In genomic region chr13:25548551-25548950, GRCm38 (mm10) we compare ENCODE assay signal across 23 mouse cellular contexts.
DNase-seq lines count a peak whose midpoint lies in the region; ATAC-seq and TF ChIP-seq lines count a peak whose summit lies in the region.
"Had no signal": no experiment of that assay in that cellular context is flagged by ENCODE, and none has a peak within 500 bp of the region (broad histone marks: within the 10 kb centered on the region; RNA-seq: fewer than 3 reads in every experiment).

No protein-coding gene starts in this region.

- no peak for TF ChIP-seq POLR2A in lung, adult 2 months (IDR thresholded peaks at IDR 0.05; ENCODE audit: borderline replicate concordance, extremely low read depth, low read depth, low read length)

- H3K4me1 ChIP-seq in forebrain, embryonic 15.5 days: no peaks in the 10 kb centered on the region
- H3K4me1 ChIP-seq in forebrain, embryonic 12.5 days: no peaks in the 10 kb centered on the region
- no peaks in the 10 kb centered on the region for H3K4me1 ChIP-seq in midbrain, embryonic 11.5 days (ENCODE audit: control insufficient read depth, insufficient read depth, low read length)
- H3K4me1 ChIP-seq in midbrain, embryonic 10.5 days: no peaks in the 10 kb centered on the region
- H3K4me1 ChIP-seq in midbrain, embryonic 14.5 days (ENCODE audit: control insufficient read depth, insufficient read depth, low read length): peaks cover 10% of the 10 kb centered on the region
- peaks cover 9% of the 10 kb centered on the region; the same call in 1 of the 2 replicates for H3K4me1 ChIP-seq in neural tube, embryonic 15.5 days
- H3K4me1 ChIP-seq in lung, adult 2 months (ENCODE audit: control insufficient read depth, insufficient read depth, low read length): no peaks in the 10 kb centered on the region
- H3K4me1 ChIP-seq: embryonic facial prominence, embryonic 10.5 days; forebrain, embryonic 10.5 days; heart, embryonic 15.5 days; intestine, embryonic 15.5 days had no signal

- no peaks in the 10 kb centered on the region for H3K9me3 ChIP-seq in forebrain, embryonic 15.5 days
- H3K9me3 ChIP-seq in forebrain, embryonic 12.5 days: 0 out of 2 replicates have a peak, but pooled peaks cover 4% of the 10 kb centered on the region
- no peaks in the 10 kb centered on the region; the same call in 1 of the 2 replicates for H3K9me3 ChIP-seq in midbrain, embryonic 11.5 days (ENCODE audit: control insufficient read depth, low read length)
- peaks cover 5% of the 10 kb centered on the region; the same call in 1 of the 2 replicates for H3K9me3 ChIP-seq in midbrain, embryonic 10.5 days (replicated peaks)
- no peaks in the 10 kb centered on the region for H3K9me3 ChIP-seq in midbrain, embryonic 14.5 days (ENCODE audit: control insufficient read depth, low read length)
- no peaks in the 10 kb centered on the region for H3K9me3 ChIP-seq in neural tube, embryonic 15.5 days (replicated peaks)
- H3K9me3 ChIP-seq: G1E; heart, embryonic 15.5 days; intestine, embryonic 15.5 days had no signal

- WGBS in forebrain, embryonic 15.5 days: 91% methylated on average over 9 of the region's 9 CpGs
- WGBS in forebrain, embryonic 12.5 days: 91% methylated on average over 9 of the region's 9 CpGs
- WGBS in midbrain, embryonic 11.5 days: 92% methylated on average over 9 of the region's 9 CpGs
- WGBS in midbrain, embryonic 10.5 days: 89% methylated on average over 9 of the region's 9 CpGs
- WGBS in midbrain, embryonic 14.5 days: 90% methylated on average over 9 of the region's 9 CpGs
- WGBS in neural tube, embryonic 15.5 days: 90% methylated on average over 9 of the region's 9 CpGs
- WGBS in lung, adult 2 months: 89% methylated on average over 9 of the region's 9 CpGs

- H3K4me2 ChIP-seq in forebrain, embryonic 15.5 days (replicated peaks): no peak overlapping the region
- H3K4me2 ChIP-seq in forebrain, embryonic 12.5 days: no peak overlapping the region
- no peak overlapping the region for H3K4me2 ChIP-seq in midbrain, embryonic 11.5 days
- H3K4me2 ChIP-seq in midbrain, embryonic 14.5 days (ENCODE audit: low read length): no peak overlapping the region
- no peak overlapping the region for H3K4me2 ChIP-seq in neural tube, embryonic 15.5 days
- H3K4me2 ChIP-seq: heart, embryonic 11.5 days; heart, embryonic 15.5 days; intestine, embryonic 15.5 days had no signal

- H3K27ac ChIP-seq in forebrain, embryonic 15.5 days (replicated peaks): 0 out of 2 replicates have a peak overlapping the region, but pooled peaks have one; percentile 47
- H3K27ac ChIP-seq in forebrain, embryonic 12.5 days: no peak overlapping the region
- no peak overlapping the region for H3K27ac ChIP-seq in midbrain, embryonic 11.5 days (ENCODE audit: low read depth, low read length)
- H3K27ac ChIP-seq in midbrain, embryonic 10.5 days (replicated peaks): no peak overlapping the region
- H3K27ac ChIP-seq in midbrain, embryonic 14.5 days (replicated peaks; ENCODE audit: low read depth, low read length): peak overlapping the region; percentile 79
- H3K27ac ChIP-seq in neural tube, embryonic 15.5 days (replicated peaks): 0 out of 2 replicates have a peak overlapping the region, but pooled peaks have one; percentile 28
- H3K27ac ChIP-seq: embryonic facial prominence, embryonic 10.5 days; forebrain, embryonic 10.5 days; heart, adult 2 months; heart, embryonic 15.5 days; intestine, embryonic 15.5 days had no signal

- no peak for ATAC-seq in forebrain, embryonic 15.5 days (replicated peaks)
- no peak for ATAC-seq in forebrain, embryonic 12.5 days (ENCODE audit: low FRiP score)
- ATAC-seq in midbrain, embryonic 11.5 days (ENCODE audit: low FRiP score): no peak
- no peak for ATAC-seq in midbrain, embryonic 14.5 days (ENCODE audit: low FRiP score, low TSS enrichment)
- ATAC-seq in neural tube, embryonic 15.5 days (ENCODE audit: low FRiP score): no peak
- ATAC-seq in erythroid progenitor cell, adult 5-6 weeks (replicated peaks; ENCODE audit: low FRiP score, poor library complexity, severe bottlenecking): no peak
- ATAC-seq: CD4-positive, CD25-positive, alpha-beta regulatory T cell, adult 4 months; forebrain, embryonic 16.5 days; intestine, embryonic 15.5 days had no signal

- peak; percentile 39 for DNase-seq in midbrain, embryonic 11.5 days (ENCODE audit: low spot score, missing footprints)
- DNase-seq in midbrain, embryonic 10.5 days (ENCODE audit: low spot score): no peak
- DNase-seq in midbrain, embryonic 14.5 days: no peak
- no peak for DNase-seq in lung, adult 2 months
- DNase-seq: adrenal gland, postnatal 14 days; B cell, adult 2 months; cerebellum, adult 18-20 months; cerebellum, adult 9-11 months; gastrocnemius, postnatal 14 days; heart, adult 2 months; heart, postnatal 14 days had no signal

- H3K9ac ChIP-seq in forebrain, embryonic 15.5 days (replicated peaks): no peak overlapping the region
- H3K9ac ChIP-seq in forebrain, embryonic 12.5 days: no peak overlapping the region
- H3K9ac ChIP-seq in midbrain, embryonic 11.5 days (ENCODE audit: low read length): no peak overlapping the region
- H3K9ac ChIP-seq in midbrain, embryonic 14.5 days (replicated peaks; ENCODE audit: low read length): no peak overlapping the region
- no peak overlapping the region for H3K9ac ChIP-seq in neural tube, embryonic 15.5 days (replicated peaks)
- H3K9ac ChIP-seq: heart, embryonic 15.5 days; intestine, embryonic 15.5 days had no signal

- no peaks in the 10 kb centered on the region for H3K27me3 ChIP-seq in forebrain, embryonic 15.5 days
- H3K27me3 ChIP-seq in forebrain, embryonic 12.5 days: no peaks in the 10 kb centered on the region
- H3K27me3 ChIP-seq in midbrain, embryonic 11.5 days (ENCODE audit: control insufficient read depth, insufficient read depth, low read length): no peaks in the 10 kb centered on the region
- no peaks in the 10 kb centered on the region for H3K27me3 ChIP-seq in midbrain, embryonic 10.5 days (ENCODE audit: low read depth, poor library complexity, severe bottlenecking)
- no peaks in the 10 kb centered on the region for H3K27me3 ChIP-seq in midbrain, embryonic 14.5 days (ENCODE audit: control insufficient read depth, insufficient read depth, low read length)
- H3K27me3 ChIP-seq in neural tube, embryonic 15.5 days (replicated peaks): no peaks in the 10 kb centered on the region
- H3K27me3 ChIP-seq: heart, embryonic 15.5 days; intestine, embryonic 15.5 days had no signal

- no peak overlapping the region for H3K4me3 ChIP-seq in forebrain, embryonic 15.5 days
- H3K4me3 ChIP-seq in forebrain, embryonic 12.5 days (replicated peaks): no peak overlapping the region
- H3K4me3 ChIP-seq in midbrain, embryonic 11.5 days (ENCODE audit: low read depth, low read length): no peak overlapping the region
- no peak overlapping the region for H3K4me3 ChIP-seq in midbrain, embryonic 10.5 days
- no peak overlapping the region for H3K4me3 ChIP-seq in midbrain, embryonic 14.5 days (replicated peaks; ENCODE audit: low read depth, low read length)
- H3K4me3 ChIP-seq in neural tube, embryonic 15.5 days (replicated peaks): no peak overlapping the region
- H3K4me3 ChIP-seq in lung, adult 2 months (replicated peaks; ENCODE audit: extremely low read depth, low read depth, low read length): no peak overlapping the region
- H3K4me3 ChIP-seq: embryonic facial prominence, embryonic 10.5 days; forebrain, embryonic 10.5 days; heart, adult 2 months; heart, embryonic 15.5 days; intestine, embryonic 15.5 days had no signal

- no peaks in the 10 kb centered on the region for H3K36me3 ChIP-seq in forebrain, embryonic 15.5 days
- H3K36me3 ChIP-seq in forebrain, embryonic 12.5 days (replicated peaks): no peaks in the 10 kb centered on the region
- H3K36me3 ChIP-seq in midbrain, embryonic 11.5 days (ENCODE audit: control insufficient read depth, insufficient read depth, low read length): no peaks in the 10 kb centered on the region
- H3K36me3 ChIP-seq in midbrain, embryonic 10.5 days: no peaks in the 10 kb centered on the region
- H3K36me3 ChIP-seq in midbrain, embryonic 14.5 days (ENCODE audit: control insufficient read depth, insufficient read depth, low read length): no peaks in the 10 kb centered on the region
- H3K36me3 ChIP-seq in neural tube, embryonic 15.5 days: no peaks in the 10 kb centered on the region
- H3K36me3 ChIP-seq: embryonic facial prominence, embryonic 10.5 days; forebrain, embryonic 10.5 days; G1E; heart, embryonic 15.5 days; intestine, embryonic 15.5 days had no signal

- no peak for TF ChIP-seq CTCF in lung, adult 2 months (IDR thresholded peaks at IDR 0.05; ENCODE audit: insufficient read depth, low read length)

Comparison
In these comparisons a context has a peak if more than half of its experiments do, and no peak if none do; other contexts are left out.
1. H3K27ac ChIP-seq: peak in forebrain, embryonic 15.5 days (single experiment), midbrain, embryonic 14.5 days (single experiment) and neural tube, embryonic 15.5 days (single experiment); none in forebrain, embryonic 12.5 days (single experiment), midbrain, embryonic 11.5 days (single experiment) and midbrain, embryonic 10.5 days (single experiment).